Mouse (Mus musculus): ENCODE measurements around the gene Tecr. TPM values are rescaled to one million over a fixed set of nuclear protein-coding genes. Genes with fewer than 3 reads are reported as not detected.
"Not testable (repeated sequence)": the region's sequence is repeated elsewhere in the genome, so short reads cannot be mapped to it uniquely, and the experiment has no call there.

The Tecr gene
- polyA plus RNA-seq, 1 experiment from 2014 or later = 315 TPM

DNA sequence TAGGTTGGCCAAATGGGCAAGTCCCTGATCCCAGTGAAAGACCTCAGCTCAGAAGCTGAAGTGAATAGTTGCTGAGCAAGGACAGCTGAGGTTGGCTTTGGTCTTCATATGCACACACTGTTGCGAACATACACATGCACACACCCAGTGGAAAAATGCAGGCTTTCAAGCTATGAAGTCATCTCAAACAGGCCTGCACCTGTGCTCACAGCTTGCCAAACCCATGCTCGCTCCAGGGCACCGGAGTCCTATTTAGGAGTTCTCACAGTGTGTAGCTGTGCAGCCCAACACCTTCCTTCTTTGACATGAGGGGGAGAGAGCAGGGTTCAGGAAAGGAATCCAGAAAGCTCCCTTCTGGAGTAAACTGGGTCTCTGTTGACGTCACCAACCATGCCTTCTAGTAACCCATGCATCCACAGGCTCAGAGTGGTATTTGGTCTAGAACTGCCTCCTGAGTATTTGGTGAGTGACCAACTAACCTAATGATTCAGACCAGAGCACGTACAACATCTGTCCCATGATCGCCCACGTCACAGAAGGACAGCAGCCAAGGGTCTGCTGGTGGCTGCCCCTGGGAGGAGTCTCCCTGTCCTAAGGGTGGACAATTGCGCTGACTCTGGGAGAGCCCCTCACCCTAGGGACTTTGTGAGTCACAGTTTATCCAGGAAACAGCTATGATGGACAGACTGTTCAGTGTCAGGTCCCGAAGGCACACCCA is 12.0 kb upstream of the Tecr start:
- peak; percentile 73 for DNase-seq (ENCODE audit: low spot score)

DNA sequence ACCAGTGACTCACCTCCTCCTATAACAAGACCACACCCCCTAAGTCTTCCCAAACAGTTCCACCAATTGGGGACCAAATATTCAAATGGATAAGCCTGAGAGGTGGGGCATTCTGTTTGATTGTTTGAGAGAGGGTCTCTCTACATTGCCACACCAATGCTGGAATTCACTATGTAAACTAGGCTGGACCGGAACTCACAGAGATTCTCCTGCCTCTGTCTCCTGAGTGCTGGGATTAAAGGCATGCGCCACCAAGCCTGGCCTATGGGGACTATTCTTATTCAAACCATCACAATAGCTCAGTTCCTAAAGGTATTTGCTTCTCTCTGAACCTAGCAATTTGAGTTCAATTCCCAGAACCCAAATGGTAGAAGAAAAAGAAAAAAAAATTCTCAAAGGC is 10.8 kb upstream of the Tecr start:
- DNase-seq (ENCODE audit: low spot score) = no peak

DNA sequence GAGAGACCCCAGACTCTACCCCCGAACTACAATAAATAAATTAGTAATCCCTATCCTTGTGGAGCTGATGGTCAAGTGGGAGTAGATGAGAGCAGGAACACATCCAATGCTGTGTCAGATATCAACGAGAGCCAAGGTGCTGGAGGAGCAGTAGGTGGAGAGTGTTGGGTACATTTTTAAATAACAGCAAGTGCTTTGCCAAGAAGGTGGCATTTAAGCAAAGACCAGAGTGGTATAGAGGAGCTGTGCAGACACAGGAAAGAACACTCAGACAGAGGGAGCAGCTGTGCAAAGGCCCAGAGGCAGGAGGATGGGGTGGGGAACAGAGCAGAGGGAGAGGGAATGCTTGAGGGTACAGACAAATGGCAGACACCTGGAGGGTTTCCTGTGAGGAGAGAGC is 9.3 kb upstream of the Tecr start:
- DNase-seq (ENCODE audit: low spot score) = no peak

DNA sequence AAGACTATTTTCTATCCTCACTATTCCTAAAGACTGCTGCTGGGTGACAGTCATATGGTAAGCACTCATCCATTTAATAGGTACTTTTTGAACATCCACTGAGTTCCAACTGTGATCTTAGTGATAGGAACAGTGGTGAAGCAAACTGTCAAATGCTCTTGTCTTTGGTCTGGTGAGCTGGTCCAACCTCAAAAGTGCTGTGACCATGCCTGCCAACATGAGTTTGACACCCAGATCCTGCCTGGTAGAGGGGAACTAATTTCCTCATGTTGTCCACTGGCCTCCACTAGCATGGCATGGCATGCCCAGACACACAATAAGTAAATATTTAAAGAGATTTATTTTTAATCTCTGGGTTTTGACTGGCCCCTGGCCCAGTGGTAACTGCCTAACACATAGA is 8.9 kb upstream of the Tecr start:
- no peak for DNase-seq (ENCODE audit: low spot score)

DNA sequence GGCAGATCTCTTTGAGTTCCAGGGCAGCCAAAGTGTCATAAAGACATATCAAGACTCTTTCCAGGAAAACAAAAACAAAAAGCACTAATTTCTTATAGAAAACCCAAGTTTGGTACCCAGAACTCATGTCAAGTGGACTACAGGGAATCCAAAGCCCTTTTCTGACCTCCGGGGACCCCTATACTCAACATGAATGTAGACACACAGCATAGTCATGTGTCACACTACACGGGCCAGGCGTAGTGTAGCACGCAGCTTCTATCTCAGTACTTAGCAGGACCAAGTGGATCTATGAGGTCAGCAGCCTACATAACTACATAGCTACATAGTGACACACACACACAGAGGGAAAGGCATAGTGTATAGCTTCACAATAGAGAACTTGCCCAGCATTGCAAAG is 5.9 kb upstream of the Tecr start:
- DNase-seq (ENCODE audit: low spot score) = no peak

DNA sequence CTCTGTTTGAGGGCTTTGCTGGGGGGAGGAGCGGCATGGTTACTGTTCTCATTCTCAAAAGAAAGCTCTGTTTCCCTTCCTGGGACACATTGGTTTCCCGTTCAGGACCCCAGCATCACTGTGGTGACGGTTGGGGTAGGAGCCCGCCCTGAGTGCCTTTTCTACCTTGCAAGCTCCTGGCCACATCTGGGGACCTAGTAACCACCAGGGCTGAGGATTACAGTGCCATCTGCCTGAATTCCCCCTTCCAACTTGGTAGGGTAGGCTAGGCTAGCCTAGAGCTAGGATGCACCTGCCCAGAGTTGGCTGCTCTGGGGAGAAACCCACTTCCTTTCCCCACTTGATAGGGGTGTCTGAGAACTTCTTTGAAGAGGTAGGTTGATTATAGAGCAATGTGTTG is 4.2 kb upstream of the Tecr start:
- peak; percentile 94 for DNase-seq (ENCODE audit: low spot score)

DNA sequence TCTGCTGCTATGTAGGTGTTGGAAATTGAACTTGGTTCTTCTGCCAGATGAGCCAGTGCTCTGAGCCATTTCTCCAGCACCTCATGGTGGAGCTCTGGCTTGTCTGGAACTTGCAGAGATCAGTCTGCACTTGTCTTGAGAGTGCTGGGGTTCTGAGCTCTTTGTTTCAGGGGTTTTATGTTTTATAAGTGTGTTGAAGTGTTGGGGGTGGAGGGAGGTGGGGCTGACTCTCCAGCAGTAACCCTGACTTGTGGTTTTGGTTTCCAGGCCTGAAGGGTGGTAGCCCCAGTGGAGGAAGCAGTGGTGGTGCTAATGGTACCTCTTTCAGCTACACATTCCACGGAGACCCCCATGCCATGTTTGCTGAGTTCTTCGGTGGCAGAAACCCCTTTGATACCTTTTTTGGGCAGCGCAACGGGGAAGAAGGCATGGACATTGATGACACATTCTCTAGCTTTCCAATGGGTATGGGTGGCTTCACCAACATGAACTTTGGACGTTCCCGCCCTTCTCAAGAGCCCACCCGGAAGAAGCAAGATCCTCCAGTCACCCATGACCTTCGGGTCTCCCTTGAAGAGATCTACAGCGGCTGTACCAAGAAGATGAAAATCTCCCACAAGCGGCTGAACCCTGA is 1.9 kb upstream of the Tecr start:
- peak; percentile 33 for DNase-seq (ENCODE audit: low spot score)

DNA sequence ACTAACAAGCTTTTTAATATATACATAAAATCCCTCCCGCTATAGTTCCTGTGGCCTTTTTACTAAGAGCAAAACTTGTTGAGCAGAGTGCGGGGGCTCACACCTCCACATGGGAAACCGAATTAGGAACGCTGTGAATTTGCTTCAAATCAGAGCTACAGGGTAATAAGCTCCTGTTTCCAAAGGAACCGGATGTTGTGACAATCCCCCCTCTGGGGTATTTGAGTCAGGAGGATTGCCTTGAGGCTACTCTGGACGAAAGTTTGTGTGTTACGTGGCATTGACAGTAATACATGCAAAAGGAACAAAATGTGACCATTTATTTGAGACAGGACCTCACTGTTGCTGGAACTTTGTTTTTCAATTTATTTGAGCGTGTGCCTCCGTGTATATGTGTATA is 1.3 kb upstream of the Tecr start:
- no peak for DNase-seq (ENCODE audit: low spot score)

DNA sequence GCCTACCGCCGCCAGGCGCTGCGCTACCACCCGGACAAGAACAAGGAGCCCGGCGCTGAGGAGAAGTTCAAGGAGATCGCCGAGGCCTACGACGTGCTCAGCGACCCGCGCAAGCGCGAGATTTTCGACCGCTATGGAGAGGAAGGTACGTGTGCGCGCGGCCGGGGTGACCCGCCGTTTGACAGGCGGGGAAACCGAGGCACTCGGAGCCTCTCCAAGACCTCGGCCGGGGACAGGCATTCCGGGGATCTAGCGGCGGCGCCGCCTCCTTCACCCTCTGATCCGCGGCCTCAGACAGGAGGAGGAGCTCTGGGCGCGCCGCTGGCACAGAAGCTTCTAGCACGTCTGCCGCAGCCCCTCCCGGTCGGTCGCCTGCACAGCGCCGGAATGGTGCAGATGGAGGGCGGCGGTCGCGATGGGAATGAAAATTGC is 643 bp upstream of the Tecr start:
- peak; percentile 85 for DNase-seq (ENCODE audit: low spot score)

DNA sequence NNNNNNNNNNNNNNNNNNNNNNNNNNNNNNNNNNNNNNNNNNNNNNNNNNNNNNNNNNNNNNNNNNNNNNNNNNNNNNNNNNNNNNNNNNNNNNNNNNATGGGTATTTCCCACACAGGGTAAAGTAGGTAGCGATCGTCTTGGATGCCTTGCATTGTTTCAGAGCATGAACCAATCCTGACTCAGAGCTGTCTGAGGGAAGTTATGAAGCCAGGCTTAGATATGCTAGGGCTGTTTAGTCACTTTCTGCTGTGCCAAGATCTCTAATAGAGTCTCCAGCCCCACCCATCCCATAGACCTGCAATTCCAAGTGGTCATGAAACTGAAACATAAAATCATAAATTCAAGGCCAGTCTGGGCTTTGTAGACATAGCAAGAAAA is 5.1 kb downstream of the Tecr start:
- no peak for DNase-seq (ENCODE audit: low spot score)

DNA sequence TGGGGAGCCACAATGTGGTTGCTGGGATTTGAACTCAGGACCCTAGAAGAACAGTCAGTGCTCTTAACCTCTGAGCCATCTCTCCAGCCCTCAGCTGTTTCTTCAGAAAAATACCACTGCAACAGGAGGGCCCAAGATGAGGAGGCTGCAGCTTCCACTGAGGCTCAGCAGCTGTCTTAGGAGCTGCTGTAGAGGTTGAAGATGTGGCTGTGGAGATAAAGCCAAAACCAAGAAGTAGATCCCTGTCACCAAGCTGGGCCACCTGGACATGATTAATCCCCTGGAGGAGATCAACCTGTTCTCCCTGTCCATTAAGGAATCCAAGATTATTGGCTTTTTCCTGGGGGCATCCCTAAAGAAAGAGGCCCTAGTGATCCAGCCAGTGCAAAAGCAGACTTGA is 8.0 kb downstream of the Tecr start:
- no peak for DNase-seq (ENCODE audit: low spot score)

DNA sequence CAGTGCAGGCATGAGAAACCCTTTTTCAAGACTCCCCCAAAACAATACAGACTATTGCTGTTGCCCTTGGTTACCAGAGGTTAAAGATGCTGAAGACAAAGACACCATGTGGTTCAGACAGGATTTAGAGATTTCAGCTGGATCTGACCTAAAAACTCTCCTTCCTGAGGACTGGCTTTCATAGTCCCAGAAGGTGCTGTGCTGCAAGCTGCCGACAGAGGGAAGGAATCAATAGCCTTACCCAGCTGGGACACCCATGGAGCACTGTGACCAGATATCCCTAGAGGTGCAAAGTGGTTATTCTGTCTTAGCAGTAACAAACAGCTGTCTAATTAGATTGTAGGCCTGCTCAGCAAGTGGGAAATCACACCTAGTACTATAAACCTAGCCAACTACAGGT is 9.6 kb downstream of the Tecr start:
- no peak for DNase-seq (ENCODE audit: low spot score)

DNA sequence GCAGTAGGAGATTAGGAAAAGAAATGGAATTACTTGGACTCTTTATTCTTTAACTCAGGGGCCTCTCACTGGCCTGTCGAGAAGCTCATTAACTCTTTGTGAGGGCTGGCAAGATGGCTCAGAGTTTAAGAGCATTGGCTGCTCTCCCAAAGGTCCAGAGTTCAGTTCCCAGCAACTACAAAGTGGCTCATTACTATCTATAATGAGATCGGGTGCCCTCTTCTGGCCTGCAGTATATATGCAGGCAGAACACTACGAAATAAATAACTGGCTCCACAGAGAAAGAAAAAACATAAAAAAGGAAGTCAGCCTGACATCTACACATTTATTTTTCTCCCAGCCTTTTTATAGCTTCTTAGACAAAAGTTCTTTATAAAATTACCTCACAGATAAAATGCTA is 11.4 kb downstream of the Tecr start:
- peak; percentile 53 for DNase-seq (ENCODE audit: low spot score)

DNA sequence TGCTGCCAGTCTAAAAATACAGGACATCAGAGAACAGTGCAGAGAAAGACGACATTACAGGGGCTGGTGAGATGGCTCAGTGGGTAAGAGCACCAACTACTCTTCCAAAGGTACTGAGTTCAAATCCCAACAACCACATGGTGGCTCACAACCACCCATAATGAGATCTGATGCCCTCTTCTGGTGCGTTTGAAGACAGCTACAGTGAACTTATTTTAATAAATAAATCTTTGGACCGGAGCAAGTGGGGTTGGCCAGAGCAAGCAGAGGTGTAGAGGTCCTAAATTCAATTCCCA is 12.8 kb downstream of the Tecr start:
- DNase-seq (ENCODE audit: low spot score) = not testable (repeated sequence)

DNA sequence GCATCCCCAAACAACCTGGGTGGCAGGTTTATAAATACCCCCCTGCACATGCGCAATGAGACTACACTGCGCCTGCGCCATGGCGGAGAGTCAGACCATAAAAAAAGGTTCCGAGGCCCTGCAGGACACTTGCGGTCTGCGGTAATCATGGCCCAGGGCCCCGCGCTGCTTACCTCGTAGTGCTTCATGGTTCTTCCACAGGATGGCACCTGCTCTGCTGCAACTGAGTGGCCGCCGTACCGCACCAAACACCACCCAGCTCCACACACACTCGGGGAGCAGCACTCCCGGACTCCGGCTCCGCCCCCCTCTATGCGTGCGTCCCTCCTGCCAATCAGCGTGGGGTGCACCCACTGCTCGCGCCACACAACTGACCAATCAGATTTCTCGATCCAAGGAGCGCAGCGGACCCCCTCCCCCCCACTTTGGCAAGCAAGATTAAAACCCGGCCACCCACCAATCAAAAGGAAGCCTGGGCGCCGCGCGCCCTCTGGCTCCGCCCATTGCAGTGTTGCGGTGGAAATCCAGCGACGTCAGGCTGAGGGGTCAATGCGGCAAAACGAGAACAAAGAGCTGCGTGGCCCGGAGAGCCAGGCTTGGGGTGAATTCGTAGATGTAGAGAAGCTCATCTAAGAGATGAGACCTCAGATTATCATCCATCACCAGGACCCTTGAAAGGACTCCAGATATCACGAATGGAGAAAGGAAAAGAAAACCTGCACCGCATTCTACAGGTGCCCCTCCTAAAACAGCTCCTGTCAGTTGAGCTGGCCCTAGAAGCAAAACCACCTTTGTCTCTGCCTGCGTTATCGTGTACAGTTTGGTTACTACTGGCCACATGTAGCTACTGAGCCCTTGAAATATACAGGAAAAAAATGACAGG is 13.4 kb downstream of the Tecr start:
- peak; percentile 99 for DNase-seq (ENCODE audit: low spot score)

DNA sequence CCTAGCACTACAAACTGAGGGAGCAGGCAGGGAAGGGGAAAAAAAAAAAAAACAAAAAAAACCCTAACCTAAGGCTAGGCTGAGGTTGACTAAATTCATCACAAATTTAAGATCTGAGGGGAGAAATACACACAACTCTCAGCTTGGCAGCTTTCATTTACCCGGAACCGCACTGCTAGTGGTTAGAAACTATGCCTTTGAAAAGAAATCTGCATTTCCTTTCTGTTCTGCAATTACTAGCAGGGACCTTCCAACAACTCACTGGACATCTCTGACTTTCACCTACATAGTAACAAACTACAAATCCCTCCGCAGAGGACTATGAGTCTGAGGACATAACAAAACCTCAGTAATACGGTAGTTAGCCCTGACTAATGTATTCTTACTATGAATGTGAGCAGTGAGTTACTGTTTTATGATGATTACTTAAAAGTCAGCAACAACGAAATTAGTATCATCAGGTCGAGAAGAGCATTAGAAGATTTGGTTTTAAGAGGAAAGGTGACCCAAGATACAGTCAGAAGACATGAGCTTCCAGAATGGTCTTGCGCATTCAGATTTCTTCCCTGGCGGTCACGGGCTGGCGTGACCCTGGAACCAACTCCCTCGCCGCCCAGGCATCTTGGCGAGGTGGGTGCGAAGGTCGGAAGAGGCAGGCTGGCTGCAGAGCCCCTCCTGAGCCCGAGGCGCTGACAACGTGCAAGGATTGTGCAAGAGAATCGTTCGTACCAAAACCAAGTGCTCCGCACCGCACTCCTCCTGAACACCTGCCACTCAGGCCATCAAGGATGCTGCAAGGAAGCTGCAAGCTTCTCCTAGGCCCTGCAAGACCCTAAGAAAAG is 14.2 kb downstream of the Tecr start:
- DNase-seq (ENCODE audit: low spot score) = peak; percentile 31

DNA sequence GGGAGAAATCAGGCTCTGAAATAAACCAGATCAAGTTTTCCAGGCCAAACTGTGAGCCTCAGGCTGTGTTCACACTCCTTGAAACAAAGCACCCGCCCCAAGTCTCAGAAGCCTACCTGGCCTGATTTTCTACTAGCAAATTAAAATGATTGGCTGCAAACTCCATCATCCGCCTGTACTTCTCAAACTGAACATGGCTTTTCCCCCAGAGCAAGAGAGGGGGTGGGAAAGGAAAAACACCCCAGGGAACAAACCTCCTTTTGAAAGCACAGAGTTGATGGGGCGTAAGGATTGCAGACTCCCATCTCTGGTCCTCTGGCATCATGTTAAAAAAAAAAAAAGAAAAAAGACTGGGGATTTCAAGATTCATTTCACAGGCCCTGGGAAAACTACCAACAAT is 15.1 kb downstream of the Tecr start:
- DNase-seq (ENCODE audit: low spot score) = no peak

DNA sequence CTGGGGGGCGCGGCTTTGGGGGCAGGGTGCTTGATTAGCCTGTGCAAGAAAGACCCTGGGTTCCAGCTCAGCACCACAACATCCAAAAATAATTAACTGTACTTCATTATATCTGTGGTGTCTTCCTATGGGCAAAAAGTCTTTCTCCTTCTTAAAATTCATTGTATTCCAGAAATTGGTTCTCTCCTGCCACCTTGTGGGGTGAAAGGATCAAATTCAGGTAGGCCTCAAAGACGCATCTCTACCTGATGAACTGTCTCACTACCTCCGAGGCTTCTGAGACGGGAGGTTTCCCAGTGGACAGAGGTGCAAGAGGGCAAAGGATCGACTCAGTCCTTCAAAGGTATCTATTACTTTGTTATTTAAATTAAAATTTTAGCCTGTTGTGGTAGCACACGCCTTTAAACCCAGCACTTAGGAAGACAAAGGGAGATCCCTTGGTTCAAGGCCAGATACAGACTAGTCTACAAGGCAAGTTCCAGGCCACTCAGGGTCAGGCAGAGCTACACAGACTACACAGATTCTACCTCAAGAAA is 17.2 kb downstream of the Tecr start:
- DNase-seq (ENCODE audit: low spot score) = no peak

DNA sequence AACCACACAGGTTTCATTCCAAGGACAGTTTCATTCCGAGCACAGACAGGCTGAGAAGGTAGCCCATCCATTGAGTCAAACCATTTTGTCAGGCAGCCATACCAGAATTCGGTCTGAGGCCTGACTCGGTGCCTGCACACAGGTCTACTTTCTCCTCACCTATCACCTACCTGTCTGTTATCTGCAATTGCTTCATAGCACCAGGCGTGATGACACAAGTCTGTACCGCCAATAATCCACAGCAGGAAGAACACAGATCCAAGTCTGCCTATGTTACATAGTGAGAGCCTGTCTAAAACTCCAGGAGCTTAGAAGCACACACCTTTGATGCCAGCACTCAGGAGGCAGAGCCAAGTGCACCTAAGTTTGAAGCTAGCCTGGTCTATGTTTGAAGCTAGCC is 18.9 kb downstream of the Tecr start:
- no peak for DNase-seq (ENCODE audit: low spot score)

DNA sequence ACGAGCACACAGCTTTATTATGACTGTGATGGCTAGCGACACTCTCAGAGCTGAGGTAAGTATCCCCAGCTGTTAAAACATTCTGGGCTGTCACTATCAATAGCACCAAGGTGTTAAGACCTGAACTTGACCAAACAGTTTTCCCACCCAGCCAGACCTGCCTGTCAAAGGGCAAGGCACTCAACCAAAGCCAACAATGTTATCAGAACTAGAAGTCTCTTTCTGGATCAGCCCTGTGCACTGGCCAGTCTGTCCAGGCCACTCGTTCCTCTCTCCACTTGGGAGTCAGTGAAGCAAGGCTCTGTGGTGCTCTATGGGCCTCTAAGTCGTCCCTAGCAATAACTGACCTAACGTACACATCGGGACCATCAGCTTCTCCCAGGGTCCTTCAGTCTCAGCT is 20.1 kb downstream of the Tecr start:
- DNase-seq (ENCODE audit: low spot score) = no peak

DNA sequence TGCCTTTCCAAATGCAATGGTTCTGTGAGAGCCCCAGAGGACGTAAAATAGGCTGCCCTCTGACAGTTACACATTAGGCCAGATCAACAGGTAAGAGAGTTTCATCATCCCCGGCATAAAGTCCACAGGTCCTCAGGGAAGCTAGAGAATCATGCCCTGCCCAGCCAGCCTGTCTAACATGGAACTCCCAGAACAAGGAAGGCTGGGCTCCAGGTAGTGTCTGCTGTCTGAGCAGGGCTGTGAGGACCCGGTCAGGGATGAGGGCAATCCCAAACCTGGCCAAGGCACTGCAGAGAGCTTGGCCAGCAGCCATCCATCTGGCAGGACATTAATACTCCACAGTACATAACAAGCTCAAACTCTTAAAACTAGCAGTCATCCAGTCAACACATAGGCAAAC is 22.4 kb downstream of the Tecr start:
- DNase-seq (ENCODE audit: low spot score) = no peak

Data from thymus, postnatal 0 days (tissue).